Mouse (Mus musculus): ENCODE measurements around the gene Ttyh2. TPM values are rescaled to one million over a fixed set of nuclear protein-coding genes. Genes with fewer than 3 reads are reported as not detected.

The Ttyh2 gene
- total and polyA plus RNA-seq, 2 experiments from 2014 or later: 11.8 to 12.4 TPM

- no peaks in the 10 kb centered on the region for H3K4me1 ChIP-seq (ENCODE audit: control insufficient read depth, insufficient read depth)
- H3K9me3 ChIP-seq (replicated peaks; ENCODE audit: control insufficient read depth, low read length): no peaks in the 10 kb centered on the region
- H3K27ac ChIP-seq (ENCODE audit: low read depth): no peak overlapping the region
- DNase-seq (ENCODE audit: low spot score) (no peak), ATAC-seq (ENCODE audit: insufficient read depth, low read depth) (no peak)
- no peak overlapping the region for H3K9ac ChIP-seq (replicated peaks; ENCODE audit: low read depth, low read length)
- WGBS: 84% methylated on average over 12 of the region's 12 CpGs
- no peaks in the 10 kb centered on the region for H3K36me3 ChIP-seq (replicated peaks; ENCODE audit: control insufficient read depth, insufficient read depth, low read length)
- H3K27me3 ChIP-seq (ENCODE audit: control insufficient read depth, insufficient read depth, low read length): no peaks in the 10 kb centered on the region
- no peak for TF ChIP-seq EP300 (IDR thresholded peaks at IDR 0.05; ENCODE audit: low read depth)
- TF ChIP-seq CTCF (IDR thresholded peaks at IDR 0.05; ENCODE audit: low read depth): no peak
- H3K4me2 ChIP-seq (ENCODE audit: low read depth, low read length): no peak overlapping the region
- H3K4me3 ChIP-seq (ENCODE audit: low read depth, low read length): no peak overlapping the region
Measured at GRCm38 (mm10) chr11:114711861-114712260, 36.6 kb downstream of the Ttyh2 start.

DNA sequence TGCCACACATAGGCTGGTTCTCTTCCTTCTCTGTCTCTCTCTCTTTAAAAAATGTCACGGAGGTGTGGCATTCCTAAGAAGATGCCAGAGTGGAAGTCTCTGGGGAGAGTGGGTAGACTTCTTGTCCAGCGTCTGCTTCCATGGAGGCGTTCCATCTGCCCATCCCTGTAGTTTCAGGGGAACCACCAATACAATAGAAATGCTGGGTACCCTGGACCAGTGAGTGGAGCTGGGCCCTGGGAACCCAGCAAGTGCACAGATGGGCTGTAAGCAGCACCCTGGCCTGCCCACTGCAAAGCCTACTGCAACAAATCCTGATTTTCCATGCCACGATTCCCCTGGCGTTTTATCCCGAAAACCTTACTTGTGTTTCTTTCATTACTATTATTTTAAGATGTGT lies 39.3 kb downstream of the Ttyh2 start:
- DNase-seq (ENCODE audit: low spot score): no peak
- 82% methylated on average over 6 of the region's 6 CpGs for WGBS
- H3K27ac ChIP-seq (ENCODE audit: low read depth): no peak overlapping the region

DNA sequence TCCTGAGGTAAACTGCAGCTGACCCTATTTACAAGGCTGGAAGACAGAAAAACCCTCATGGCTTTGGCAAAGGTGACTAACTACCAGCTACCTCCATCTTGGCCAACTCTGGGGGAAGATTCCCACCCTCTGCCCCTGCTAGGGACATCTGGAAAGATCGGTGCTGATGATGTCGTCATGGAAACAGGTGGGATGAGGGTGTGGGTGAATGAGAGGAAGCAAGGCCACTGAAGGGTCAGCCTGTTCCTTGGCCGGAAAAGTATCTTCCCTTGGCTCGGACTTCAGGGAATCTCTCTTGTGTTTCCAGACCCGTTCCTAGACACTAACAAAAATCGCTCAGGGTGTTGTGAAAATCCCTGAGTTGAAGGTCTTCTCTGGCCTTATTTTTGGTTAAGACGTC lies 40.3 kb downstream of the Ttyh2 start:
- DNase-seq (ENCODE audit: low spot score): no peak
- Histone ChIP-seq H3K4me3 (ENCODE audit: low read depth, low read length) (no peak overlapping the region), H3K27ac (ENCODE audit: low read depth) (no peak overlapping the region), H3K9ac (replicated peaks; ENCODE audit: low read depth, low read length) (no peak overlapping the region), H3K4me1 (ENCODE audit: control insufficient read depth, insufficient read depth) (no peaks in the 10 kb centered on the region), H3K9me3 (replicated peaks; ENCODE audit: control insufficient read depth, low read length) (no peaks in the 10 kb centered on the region), H3K36me3 (replicated peaks; ENCODE audit: control insufficient read depth, insufficient read depth, low read length) (no peaks in the 10 kb centered on the region), H3K4me2 (ENCODE audit: low read depth, low read length) (no peak overlapping the region), H3K27me3 (ENCODE audit: control insufficient read depth, insufficient read depth, low read length) (no peaks in the 10 kb centered on the region)
- no peak for ATAC-seq (ENCODE audit: insufficient read depth, low read depth)
- WGBS: 63% methylated on average over 7 of the region's 7 CpGs
- TF ChIP-seq EP300 (IDR thresholded peaks at IDR 0.05; ENCODE audit: low read depth) (no peak), CTCF (IDR thresholded peaks at IDR 0.05; ENCODE audit: low read depth) (no peak)

More for the DNA sequence above, 39.3 kb downstream of the Ttyh2 start:
- Histone ChIP-seq H3K4me3 (ENCODE audit: low read depth, low read length) (no peak overlapping the region), H3K9me3 (replicated peaks; ENCODE audit: control insufficient read depth, low read length) (no peaks in the 10 kb centered on the region), H3K36me3 (replicated peaks; ENCODE audit: control insufficient read depth, insufficient read depth, low read length) (no peaks in the 10 kb centered on the region), H3K9ac (replicated peaks; ENCODE audit: low read depth, low read length) (no peak overlapping the region), H3K27me3 (ENCODE audit: control insufficient read depth, insufficient read depth, low read length) (no peaks in the 10 kb centered on the region), H3K4me2 (ENCODE audit: low read depth, low read length) (no peak overlapping the region), H3K4me1 (ENCODE audit: control insufficient read depth, insufficient read depth) (no peaks in the 10 kb centered on the region)
- TF ChIP-seq CTCF (IDR thresholded peaks at IDR 0.05; ENCODE audit: low read depth): no peak
- no peak for ATAC-seq (ENCODE audit: insufficient read depth, low read depth)

- no peak for TF ChIP-seq CTCF (IDR thresholded peaks at IDR 0.05; ENCODE audit: low read depth)
- no peak for TF ChIP-seq EP300 (IDR thresholded peaks at IDR 0.05; ENCODE audit: low read depth)
- no peak overlapping the region for H3K4me2 ChIP-seq (ENCODE audit: low read depth, low read length)
- 89% methylated on average over 10 of the region's 10 CpGs for WGBS
Measured at GRCm38 (mm10) chr11:114720535-114720934, 45.3 kb downstream of the Ttyh2 start.

DNA sequence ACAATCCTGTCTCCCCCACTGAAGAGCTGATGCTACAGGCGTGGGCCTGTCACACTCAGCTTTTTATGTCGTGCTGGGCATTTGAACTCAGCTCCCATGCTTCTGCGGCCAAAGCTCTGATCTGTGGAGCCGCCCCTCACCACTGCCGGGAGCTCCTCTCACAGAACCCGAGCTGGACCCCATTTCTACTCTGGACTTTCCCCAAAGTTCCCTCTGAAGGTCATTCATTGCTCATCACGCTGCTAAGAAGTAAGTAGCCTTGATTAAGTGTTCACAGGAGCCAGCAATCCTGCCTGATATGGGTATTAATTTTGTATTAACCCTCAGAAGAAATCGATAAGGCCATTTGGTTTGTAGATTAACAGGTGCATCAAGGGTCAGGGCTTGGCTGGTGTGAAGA lies 47.2 kb downstream of the Ttyh2 start:
- no peak for ATAC-seq (ENCODE audit: insufficient read depth, low read depth)
- no peak overlapping the region for H3K4me2 ChIP-seq (ENCODE audit: low read depth, low read length)
- DNase-seq (ENCODE audit: low spot score): no peak
- WGBS: 74% methylated on average over 8 of the region's 8 CpGs
- H3K9ac ChIP-seq (replicated peaks; ENCODE audit: low read depth, low read length): no peak overlapping the region
- H3K27me3 ChIP-seq (ENCODE audit: control insufficient read depth, insufficient read depth, low read length): no peaks in the 10 kb centered on the region
- H3K9me3 ChIP-seq (replicated peaks; ENCODE audit: control insufficient read depth, low read length): no peaks in the 10 kb centered on the region
- TF ChIP-seq EP300 (IDR thresholded peaks at IDR 0.05; ENCODE audit: low read depth): no peak
- H3K4me1 ChIP-seq (ENCODE audit: control insufficient read depth, insufficient read depth): no peaks in the 10 kb centered on the region
- H3K4me3 ChIP-seq (ENCODE audit: low read depth, low read length): no peak overlapping the region
- no peak overlapping the region for H3K27ac ChIP-seq (ENCODE audit: low read depth)
- no peaks in the 10 kb centered on the region for H3K36me3 ChIP-seq (replicated peaks; ENCODE audit: control insufficient read depth, insufficient read depth, low read length)

More at GRCm38 (mm10) chr11:114720535-114720934, 45.3 kb downstream of the Ttyh2 start:
- Histone ChIP-seq H3K4me1 (ENCODE audit: control insufficient read depth, insufficient read depth) (no peaks in the 10 kb centered on the region), H3K4me3 (ENCODE audit: low read depth, low read length) (no peak overlapping the region), H3K27me3 (ENCODE audit: control insufficient read depth, insufficient read depth, low read length) (no peaks in the 10 kb centered on the region), H3K36me3 (replicated peaks; ENCODE audit: control insufficient read depth, insufficient read depth, low read length) (no peaks in the 10 kb centered on the region), H3K9me3 (replicated peaks; ENCODE audit: control insufficient read depth, low read length) (no peaks in the 10 kb centered on the region), H3K9ac (replicated peaks; ENCODE audit: low read depth, low read length) (no peak overlapping the region), H3K27ac (ENCODE audit: low read depth) (no peak overlapping the region)
- ATAC-seq (ENCODE audit: insufficient read depth, low read depth): no peak
- no peak for DNase-seq (ENCODE audit: low spot score)

- DNase-seq (ENCODE audit: low spot score): no peak
- Histone ChIP-seq H3K9ac (replicated peaks; ENCODE audit: low read depth, low read length) (no peak overlapping the region), H3K9me3 (replicated peaks; ENCODE audit: control insufficient read depth, low read length) (no peaks in the 10 kb centered on the region), H3K27ac (ENCODE audit: low read depth) (no peak overlapping the region), H3K4me2 (ENCODE audit: low read depth, low read length) (no peak overlapping the region), H3K36me3 (replicated peaks; ENCODE audit: control insufficient read depth, insufficient read depth, low read length) (no peaks in the 10 kb centered on the region), H3K4me1 (ENCODE audit: control insufficient read depth, insufficient read depth) (no peaks in the 10 kb centered on the region), H3K4me3 (ENCODE audit: low read depth, low read length) (no peak overlapping the region), H3K27me3 (ENCODE audit: control insufficient read depth, insufficient read depth, low read length) (no peaks in the 10 kb centered on the region)
- TF ChIP-seq EP300 (IDR thresholded peaks at IDR 0.05; ENCODE audit: low read depth) (no peak), CTCF (IDR thresholded peaks at IDR 0.05; ENCODE audit: low read depth) (no peak)
- no peak for ATAC-seq (ENCODE audit: insufficient read depth, low read depth)
- 58% methylated on average over 13 of the region's 13 CpGs for WGBS
Measured at GRCm38 (mm10) chr11:114723030-114723429, 47.8 kb downstream of the Ttyh2 start.

Measured in heart, postnatal 0 days (tissue).